Mouse (Mus musculus) limb, embryonic 10.5 days (tissue): ENCODE results near the gene Ate1. TPM values are rescaled to one million over a fixed set of nuclear protein-coding genes. Genes with fewer than 3 reads are reported as not detected.

Source experiments
- DNase-seq: peaks from one replicate; pipeline ENCODE4 v3.0.0-alpha.2; 2017; ENCODE audit warnings: low spot score
- H3K27ac ChIP-seq: fragments of 300-500 bp; sonication (generic); 2 replicates; pipeline ENCODE4 v1.5.1; 2016; ENCODE audit warnings: mild to moderate bottlenecking
- H3K27me3 ChIP-seq: fragments of 300-500 bp; sonication (generic); 2 replicates; pipeline ENCODE4 v1.6.1; 2016; ENCODE audit warnings: low read depth, mild to moderate bottlenecking; ENCODE audit not compliant: poor library complexity, severe bottlenecking
- H3K36me3 ChIP-seq: fragments of 300-500 bp; sonication (generic); 2 replicates; pipeline ENCODE4 v1.6.1; 2016; ENCODE audit warnings: mild to moderate bottlenecking, moderate library complexity
- H3K4me1 ChIP-seq: fragments of 300-500 bp; sonication (generic); 2 replicates; pipeline ENCODE4 v1.6.1; 2016
- H3K4me3 ChIP-seq: fragments of 300-500 bp; sonication (generic); 2 replicates; pipeline ENCODE4 v1.5.1; 2016; ENCODE audit warnings: mild to moderate bottlenecking, moderate library complexity
- H3K9me3 ChIP-seq: fragments of 300-500 bp; sonication (generic); replicated peaks from 2 replicates; pipeline ENCODE4 v1.6.1; 2016; ENCODE audit warnings: mild to moderate bottlenecking
- WGBS: fragments of 180-500 bp; shearing (Covaris S2); methylation state at CpG from one replicate; pipeline ENCODE4 v1.1.7; 2016; 5-methylcytosine and 5-hydroxymethylcytosine counted together
- polyA plus RNA-seq: library from polyadenylated mRNA; unstranded; fragments of >200 nt; fragmentation: Nextera tagmentation; extraction: Ambion mirVana; gene quantifications from 2 replicates; pipeline ENCODE4 v1.2.1, GENCODE M21; 2016

Ate1 gene
- polyA plus RNA-seq, 1 experiment from 2014 or later = 42.6 TPM

DNA sequence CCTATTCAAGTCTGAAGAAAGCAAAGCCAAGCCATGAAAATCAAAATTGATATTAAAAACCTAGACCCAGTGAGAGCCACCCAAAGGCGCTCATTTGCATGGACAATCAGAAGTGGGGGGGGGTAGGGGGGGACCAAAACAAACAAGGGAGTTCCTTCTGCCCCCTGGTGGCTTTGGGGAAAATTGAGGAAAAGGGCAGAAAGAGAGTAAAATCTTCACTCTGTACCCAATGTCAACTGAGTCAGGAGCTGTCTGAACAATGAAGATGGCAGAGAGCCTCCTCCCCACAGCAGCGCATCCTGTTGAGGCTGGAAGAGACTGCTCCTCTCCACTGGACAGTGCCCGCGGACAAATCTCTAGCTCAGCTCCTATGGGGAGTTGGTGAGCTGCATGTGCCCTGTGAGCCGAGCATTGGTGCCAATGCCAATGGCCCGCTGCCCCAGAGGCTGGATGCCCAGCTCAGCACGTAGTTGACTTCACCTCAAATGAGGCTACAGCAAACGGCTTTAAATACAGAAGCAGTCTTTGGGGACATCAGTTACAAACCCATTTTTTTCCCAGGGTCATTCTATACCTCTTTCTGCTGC, 139.3 kb downstream of the Ate1 start:
- 87% methylated on average over 8 of the region's 8 CpGs for WGBS

DNA sequence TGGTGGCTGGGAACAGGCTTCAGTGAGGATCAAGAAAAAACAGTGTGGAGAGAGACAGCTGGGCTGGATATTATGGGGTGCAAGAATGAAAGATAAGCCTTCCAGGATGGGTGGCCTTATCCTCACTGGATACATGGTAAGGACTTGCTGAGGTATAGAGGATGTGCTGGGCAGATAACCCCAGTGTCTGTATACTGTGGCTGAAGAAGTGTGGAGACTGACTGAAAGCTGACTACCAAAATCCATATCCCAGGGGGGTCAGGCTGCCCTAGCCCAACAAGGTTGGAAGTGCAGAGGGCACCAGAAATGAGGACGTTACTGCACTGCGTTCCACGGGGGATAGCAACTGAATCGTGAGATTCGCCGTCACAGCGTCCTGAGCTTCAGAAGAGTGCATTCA, 139.8 kb downstream of the Ate1 start:
- Histone ChIP-seq H3K4me3 (no peak overlapping the region), H3K9me3 (no peaks in the 10 kb centered on the region), H3K4me1 (no peaks in the 10 kb centered on the region), H3K36me3 (no peaks in the 10 kb centered on the region), H3K27ac (no peak overlapping the region), H3K27me3 (no peaks in the 10 kb centered on the region)
- 93% methylated on average over 7 of the region's 7 CpGs for WGBS
- DNase-seq = no peak

More for the DNA sequence above, 139.3 kb downstream of the Ate1 start:
- H3K4me3 ChIP-seq = no peak overlapping the region
- H3K9me3 ChIP-seq = no peaks in the 10 kb centered on the region
- H3K36me3 ChIP-seq = no peaks in the 10 kb centered on the region
- H3K4me1 ChIP-seq = no peaks in the 10 kb centered on the region
- DNase-seq = no peak
- no peak overlapping the region for H3K27ac ChIP-seq
- no peaks in the 10 kb centered on the region for H3K27me3 ChIP-seq

DNA sequence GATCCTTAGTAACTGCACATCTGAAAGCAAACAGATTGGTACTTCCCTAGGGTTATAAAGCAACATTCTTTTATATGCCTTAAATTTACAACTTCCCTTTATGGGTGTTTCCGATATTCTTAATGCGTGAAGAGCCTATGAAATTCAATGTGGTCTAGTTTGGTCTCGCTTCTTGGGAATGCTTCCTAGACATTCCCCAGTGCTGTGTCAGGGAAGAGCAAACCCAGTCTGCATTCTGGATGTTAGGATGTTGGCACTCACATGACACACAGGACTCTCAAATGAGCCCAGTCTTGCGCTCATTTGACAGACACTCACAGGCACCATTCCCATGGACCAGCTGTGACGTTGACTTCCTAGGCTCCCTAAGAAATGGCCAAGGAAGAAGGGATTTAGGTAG, 140.3 kb downstream of the Ate1 start:
- Histone ChIP-seq H3K36me3 (no peaks in the 10 kb centered on the region), H3K4me3 (no peak overlapping the region), H3K4me1 (no peaks in the 10 kb centered on the region), H3K27me3 (no peaks in the 10 kb centered on the region), H3K9me3 (no peaks in the 10 kb centered on the region), H3K27ac (no peak overlapping the region)
- 96% methylated on average over 5 of the region's 5 CpGs for WGBS
- no peak for DNase-seq

DNA sequence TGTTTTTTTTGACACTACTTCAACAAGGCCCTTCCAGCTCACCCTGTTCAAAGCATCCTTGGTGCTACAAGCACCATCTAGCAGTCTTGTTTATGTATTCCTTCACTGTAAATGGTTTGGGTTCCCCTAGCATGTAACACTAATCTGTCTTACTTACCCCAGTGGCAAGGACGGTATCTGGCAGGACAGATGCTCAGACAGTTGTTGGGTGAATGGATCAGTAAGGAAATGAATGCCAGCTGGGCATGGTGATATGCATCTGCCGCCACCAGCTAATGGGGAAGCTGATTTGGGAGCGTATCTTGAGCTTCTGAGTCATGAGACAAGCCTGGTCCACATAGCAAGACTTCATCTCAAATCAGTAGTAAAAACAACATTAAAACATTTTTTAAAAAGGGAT, 141.9 kb downstream of the Ate1 start:
- H3K4me3 ChIP-seq = no peak overlapping the region
- H3K27me3 ChIP-seq = no peaks in the 10 kb centered on the region
- H3K4me1 ChIP-seq = no peaks in the 10 kb centered on the region
- H3K36me3 ChIP-seq = no peaks in the 10 kb centered on the region
- DNase-seq = no peak
- 82% methylated on average over 3 of the region's 3 CpGs for WGBS
- H3K9me3 ChIP-seq = no peaks in the 10 kb centered on the region
- no peak overlapping the region for H3K27ac ChIP-seq

DNA sequence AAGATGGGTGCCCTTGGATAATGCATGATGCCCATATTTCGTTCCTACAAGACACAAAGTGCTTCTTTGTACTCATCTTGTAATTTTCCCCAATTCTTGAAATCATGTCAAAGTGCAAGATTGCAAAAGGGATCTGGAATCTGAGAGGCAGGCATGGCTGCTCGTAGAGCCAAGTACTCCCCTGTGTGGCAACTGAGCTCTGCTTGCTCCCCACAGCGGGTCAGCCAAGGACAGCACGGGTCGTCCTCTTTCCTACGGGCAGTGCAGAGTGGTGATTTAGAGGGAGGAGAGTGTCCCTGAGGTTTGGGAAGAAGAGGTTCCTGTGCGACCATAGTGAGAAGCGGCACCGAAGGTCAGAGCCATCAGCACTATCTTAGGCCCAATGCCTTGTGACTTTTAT, 145.9 kb downstream of the Ate1 start:
- no peaks in the 10 kb centered on the region for H3K36me3 ChIP-seq
- peaks cover 2% of the 10 kb centered on the region for H3K4me1 ChIP-seq
- H3K27me3 ChIP-seq = 0 out of 2 replicates have a peak, but pooled peaks cover 3% of the 10 kb centered on the region
- no peak overlapping the region for H3K4me3 ChIP-seq
- no peak overlapping the region for H3K27ac ChIP-seq
- WGBS = 84% methylated on average over 9 of the region's 9 CpGs
- H3K9me3 ChIP-seq = no peaks in the 10 kb centered on the region
- no peak for DNase-seq

DNA sequence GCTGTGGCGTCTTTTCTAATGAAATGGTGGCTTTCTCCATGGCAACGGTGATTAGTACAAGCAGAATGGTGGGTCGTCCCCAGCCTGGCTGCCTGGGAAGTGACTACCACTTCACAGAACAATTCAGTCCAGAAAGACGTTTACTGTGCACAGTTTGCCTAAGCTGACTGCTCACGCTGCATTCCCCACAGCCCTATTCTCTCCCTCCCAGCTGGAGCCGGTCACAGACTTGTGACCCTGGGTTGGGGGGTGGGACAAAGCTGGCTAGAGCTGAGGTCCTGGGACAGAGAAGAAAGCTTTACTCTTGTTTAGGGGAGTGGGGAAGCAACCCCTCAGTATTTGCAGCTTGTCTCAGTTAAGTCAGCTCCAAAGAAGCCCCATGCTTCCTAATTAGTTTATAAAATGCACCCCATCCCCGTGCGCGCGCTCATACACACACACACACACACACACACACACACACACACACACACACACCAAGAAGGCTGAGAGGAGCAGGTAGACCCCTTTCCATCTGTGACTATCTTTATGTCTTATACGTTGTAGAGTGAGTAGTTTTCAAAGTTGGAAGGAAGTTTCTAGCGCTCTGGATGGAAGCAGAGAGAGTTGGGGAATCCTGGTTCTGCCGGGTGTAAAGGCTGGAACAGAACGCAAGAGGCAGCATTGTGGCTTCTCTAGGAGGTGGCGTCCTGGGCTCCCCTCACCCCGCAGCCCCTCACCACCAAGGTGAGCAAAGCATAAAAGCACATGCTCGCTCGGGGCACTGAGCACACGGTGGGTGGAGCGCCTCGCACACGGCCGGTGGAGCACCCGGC, 151.1 kb downstream of the Ate1 start:
- Histone ChIP-seq H3K4me1 (peaks cover 23% of the 10 kb centered on the region), H3K36me3 (no peaks in the 10 kb centered on the region), H3K4me3 (peak overlapping the region; percentile 25), H3K27ac (peak overlapping the region; percentile 33; the same call in 1 of the 2 replicates), H3K27me3 (0 out of 2 replicates have a peak, but pooled peaks cover 3% of the 10 kb centered on the region), H3K9me3 (no peaks in the 10 kb centered on the region)
- peak; percentile 46 for DNase-seq
- WGBS = 50% methylated on average over 24 of the region's 24 CpGs

DNA sequence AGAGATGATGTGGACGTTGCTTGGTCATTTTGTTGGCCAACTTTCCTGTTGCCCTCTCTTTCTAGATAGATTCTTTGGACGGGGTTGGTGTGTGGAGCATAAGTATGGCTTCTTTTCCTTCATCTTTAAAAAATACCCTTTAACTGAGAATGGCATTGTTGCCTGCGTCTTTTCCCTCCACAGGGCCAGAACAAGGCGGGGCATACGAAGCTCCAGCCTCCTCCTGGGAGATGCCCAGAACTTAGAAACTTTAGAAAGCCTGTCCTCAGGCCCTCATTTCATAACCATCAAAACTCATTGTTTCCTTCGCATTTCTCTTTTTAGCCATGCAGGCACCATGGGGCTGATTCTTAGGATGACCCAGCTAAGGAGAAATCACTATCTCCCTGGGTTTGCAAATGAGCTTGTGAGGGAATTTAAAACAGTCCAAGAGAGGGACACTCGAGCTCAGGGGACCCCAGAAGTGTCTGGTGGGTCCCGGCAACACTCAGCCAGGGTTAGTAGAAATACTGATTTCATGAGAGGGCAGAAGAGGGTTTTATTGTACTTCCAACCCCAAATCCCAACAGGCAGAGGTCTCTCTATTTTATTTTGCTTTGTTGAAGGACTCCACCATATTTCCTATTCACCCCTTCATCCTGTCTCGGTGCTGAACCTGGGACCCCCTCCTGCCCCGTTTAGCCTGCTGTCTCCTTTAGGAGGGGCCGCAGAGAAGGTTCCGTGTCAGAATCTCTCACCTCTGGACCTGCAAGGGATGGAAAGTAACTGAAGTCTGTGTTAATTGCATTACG, 151.9 kb downstream of the Ate1 start:
- 0 out of 2 replicates have a peak, but pooled peaks cover 3% of the 10 kb centered on the region for H3K27me3 ChIP-seq
- no peaks in the 10 kb centered on the region for H3K9me3 ChIP-seq
- H3K4me1 ChIP-seq = peaks cover 23% of the 10 kb centered on the region
- H3K27ac ChIP-seq = peak overlapping the region; percentile 33; the same call in 1 of the 2 replicates
- peak overlapping the region; percentile 25 for H3K4me3 ChIP-seq
- WGBS = 41% methylated on average over 13 of the region's 13 CpGs
- no peaks in the 10 kb centered on the region for H3K36me3 ChIP-seq
- no peak for DNase-seq

DNA sequence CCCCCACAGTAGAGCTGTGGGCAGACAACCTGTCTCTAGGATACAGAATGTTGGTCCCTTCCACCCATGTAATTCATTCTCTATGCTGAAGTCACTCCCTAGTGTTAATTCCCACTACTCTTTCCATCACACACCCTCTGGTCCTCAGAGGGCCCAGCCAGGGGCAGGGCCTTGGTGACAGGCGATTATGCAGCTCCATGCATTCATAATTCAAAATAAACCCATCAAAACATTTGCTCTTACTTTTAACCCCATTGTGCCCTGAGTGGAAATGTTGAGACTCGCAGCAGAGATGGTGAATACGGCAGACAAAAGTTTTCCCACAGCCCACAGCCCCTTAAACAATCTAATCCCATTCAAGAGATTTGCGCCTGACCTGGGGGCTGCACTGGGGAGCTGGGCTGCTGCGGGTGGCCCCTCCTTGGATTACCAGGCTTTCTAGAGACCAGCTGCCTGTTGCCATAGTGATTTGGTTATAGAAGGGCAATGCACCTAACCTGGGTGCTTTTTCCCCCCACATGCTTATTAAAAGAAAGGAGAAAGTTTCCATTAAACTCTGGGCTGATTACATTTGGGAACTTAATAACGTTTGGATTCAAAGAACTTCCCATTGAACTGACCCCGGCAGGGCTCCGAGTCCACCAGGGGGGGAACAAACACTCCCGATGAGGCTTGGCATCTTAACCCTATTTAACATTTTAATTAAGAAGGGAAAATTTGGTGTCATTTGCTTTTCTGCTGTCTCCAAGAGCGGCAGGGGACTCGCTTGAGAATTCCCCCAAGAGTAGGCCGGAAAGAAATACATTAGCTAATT, 152.7 kb downstream of the Ate1 start:
- no peaks in the 10 kb centered on the region for H3K36me3 ChIP-seq
- DNase-seq = no peak
- 47% methylated on average over 12 of the region's 12 CpGs for WGBS
- no peak overlapping the region for H3K27ac ChIP-seq
- peaks cover 23% of the 10 kb centered on the region for H3K4me1 ChIP-seq
- H3K9me3 ChIP-seq = no peaks in the 10 kb centered on the region
- H3K4me3 ChIP-seq = no peak overlapping the region
- 0 out of 2 replicates have a peak, but pooled peaks cover 3% of the 10 kb centered on the region for H3K27me3 ChIP-seq

DNA sequence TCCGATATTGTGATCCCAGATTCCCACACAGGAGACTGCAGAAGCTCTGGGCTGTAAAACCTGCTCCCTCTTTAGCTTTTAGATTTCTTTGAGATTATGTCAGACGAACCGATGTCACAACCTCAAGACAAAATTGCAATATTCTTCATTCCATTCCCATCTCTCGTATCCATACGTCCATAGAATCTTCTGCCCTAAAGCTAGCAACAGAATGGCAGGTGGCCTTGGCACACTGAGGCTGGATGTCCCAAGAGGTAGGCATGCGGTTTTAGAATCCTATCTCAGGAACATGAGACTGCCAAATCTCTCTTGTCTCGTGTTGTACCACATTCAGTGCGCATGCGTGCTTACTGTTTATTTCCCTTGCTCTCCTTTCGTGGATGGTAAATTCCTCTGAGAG, 154.5 kb downstream of the Ate1 start:
- no peaks in the 10 kb centered on the region for H3K9me3 ChIP-seq
- WGBS = 93% methylated on average over 10 of the region's 10 CpGs
- DNase-seq = no peak
- H3K4me3 ChIP-seq = no peak overlapping the region
- H3K27ac ChIP-seq = no peak overlapping the region
- no peaks in the 10 kb centered on the region for H3K36me3 ChIP-seq
- 0 out of 2 replicates have a peak, but pooled peaks cover 3% of the 10 kb centered on the region for H3K27me3 ChIP-seq
- H3K4me1 ChIP-seq = peaks cover 23% of the 10 kb centered on the region

Other genes starting within 250 kb of the Ate1 start
- gene Nsmce4a, start 52.7 kb upstream of the Ate1 start, polyA plus RNA-seq = 199 TPM in 2 replicates
- gene Tacc2, start 57.1 kb upstream of the Ate1 start, polyA plus RNA-seq = 37.5 and 39.2 TPM in 2 replicates